Mouse (Mus musculus): Measurements from ENCODE around the gene Fosl1. TPM values are rescaled to one million over a fixed set of nuclear protein-coding genes. Genes with fewer than 3 reads are reported as not detected.
A peak's percentile ranks its signal among the peaks of the same experiment; 100 is the strongest.

The Fosl1 gene
- polyA plus RNA-seq, 1 experiment from 2014 or later, result not detected

DNA sequence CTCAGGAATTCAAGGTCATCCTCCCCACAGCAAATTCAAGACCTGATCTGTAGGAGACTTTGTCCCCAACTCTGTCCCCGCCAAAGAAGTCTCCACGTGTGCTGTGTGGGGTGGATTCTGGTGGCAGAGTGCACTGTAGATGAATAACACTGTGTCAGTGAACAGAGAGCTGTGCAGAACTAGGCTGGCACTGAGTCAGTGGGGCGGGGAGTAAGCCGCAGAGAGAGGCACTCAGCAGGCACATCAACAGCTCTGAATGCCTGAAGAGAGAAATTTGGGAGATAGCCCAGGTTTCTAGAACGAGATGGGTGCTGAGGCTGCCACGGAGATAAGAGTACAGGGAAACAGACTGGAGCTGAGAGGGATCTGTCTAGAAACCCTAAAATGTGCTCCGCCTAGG, 11.7 kb downstream of the Fosl1 start:
- Histone ChIP-seq H3K4me3 (ENCODE audit: low read length) (no peak overlapping the region), H3K27ac (ENCODE audit: low read depth, low read length) (no peak overlapping the region), H3K9ac (ENCODE audit: low read depth, low read length) (no peak overlapping the region), H3K4me1 (ENCODE audit: control insufficient read depth, insufficient read depth, low read length) (peaks cover 33% of the 10 kb centered on the region; the same call in 1 of the 2 replicates), H3K4me2 (replicated peaks; ENCODE audit: low read depth, low read length) (no peak overlapping the region), H3K36me3 (ENCODE audit: control insufficient read depth, insufficient read depth, low read length) (peaks cover 25% of the 10 kb centered on the region), H3K27me3 (ENCODE audit: control insufficient read depth, insufficient read depth, low read length) (no peaks in the 10 kb centered on the region), H3K9me3 (ENCODE audit: control insufficient read depth, low read length) (no peaks in the 10 kb centered on the region)
- no peak for ATAC-seq (ENCODE audit: low FRiP score, low TSS enrichment)
- WGBS, result 73% methylated on average over 7 of the region's 7 CpGs

DNA sequence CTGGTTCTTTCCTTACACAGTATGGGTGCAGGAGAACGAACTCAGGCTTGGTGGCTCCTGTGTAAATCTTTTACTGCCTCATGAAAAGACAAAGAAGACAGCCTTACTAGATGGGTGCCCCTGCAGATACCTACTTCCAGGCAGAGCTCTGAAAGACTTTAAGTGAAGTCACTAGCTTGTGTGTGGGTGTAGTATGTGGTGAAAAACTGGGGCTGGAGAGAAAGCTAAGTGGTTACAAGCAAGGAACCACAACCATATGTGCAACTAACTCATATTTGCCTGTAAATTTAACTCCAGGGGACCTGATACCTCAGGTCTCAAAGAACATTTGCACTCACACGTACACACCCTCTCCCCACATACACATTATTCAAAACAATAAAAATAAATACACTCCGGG, 12.5 kb downstream of the Fosl1 start:
- Histone ChIP-seq H3K4me2 (replicated peaks; ENCODE audit: low read depth, low read length) (peak overlapping the region; percentile 95), H3K4me3 (ENCODE audit: low read length) (peak overlapping the region; percentile 66), H3K36me3 (ENCODE audit: control insufficient read depth, insufficient read depth, low read length) (peaks cover 27% of the 10 kb centered on the region), H3K9ac (ENCODE audit: low read depth, low read length) (peak overlapping the region; percentile 71), H3K9me3 (ENCODE audit: control insufficient read depth, low read length) (no peaks in the 10 kb centered on the region), H3K27ac (ENCODE audit: low read depth, low read length) (no peak overlapping the region), H3K4me1 (ENCODE audit: control insufficient read depth, insufficient read depth, low read length) (peaks cover 25% of the 10 kb centered on the region; the same call in 1 of the 2 replicates), H3K27me3 (ENCODE audit: control insufficient read depth, insufficient read depth, low read length) (no peaks in the 10 kb centered on the region)
- 35% methylated on average over 3 of the region's 3 CpGs for WGBS
- no peak for ATAC-seq (ENCODE audit: low FRiP score, low TSS enrichment)

DNA sequence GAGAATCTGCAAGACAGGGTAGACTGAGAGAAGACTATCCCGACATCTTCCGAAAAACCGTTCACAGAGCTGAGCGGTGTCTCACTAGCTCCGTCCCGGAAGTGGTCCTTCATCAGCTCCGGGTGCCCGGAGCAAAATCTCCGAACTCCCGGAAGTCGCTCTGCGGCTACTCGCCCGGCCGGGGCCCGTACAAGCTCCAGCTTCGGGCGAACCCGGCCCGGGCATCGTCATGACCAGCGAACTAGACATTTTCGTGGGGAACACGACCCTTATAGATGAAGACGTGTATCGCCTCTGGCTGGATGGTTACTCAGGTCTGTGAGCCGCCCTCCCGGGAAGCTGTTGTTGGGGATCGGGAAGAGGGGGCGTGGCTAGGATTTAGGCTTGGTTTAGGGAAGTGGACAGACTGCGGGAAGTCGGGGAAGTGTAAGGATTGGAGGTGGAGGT, 13.1 kb downstream of the Fosl1 start, which contains the start of gene Fibp:
TSS of gene Fibp (plus strand) at position 151 of the 447 bp plus-strand sequence.
- H3K4me1 ChIP-seq (ENCODE audit: control insufficient read depth, insufficient read depth, low read length), result peaks cover 19% of the 10 kb centered on the region; the same call in 1 of the 2 replicates
- H3K27me3 ChIP-seq (ENCODE audit: control insufficient read depth, insufficient read depth, low read length), result no peaks in the 10 kb centered on the region
- WGBS, result under 1% methylated on average over 32 of the region's 32 CpGs
- H3K27ac ChIP-seq (ENCODE audit: low read depth, low read length), result peak within 1 kb of the TSS; percentile 18; the same call in 1 of the 2 replicates
- H3K36me3 ChIP-seq (ENCODE audit: control insufficient read depth, insufficient read depth, low read length), result peaks cover 33% of the 10 kb centered on the region
- peak within 1 kb of the TSS; percentile 66 for H3K4me3 ChIP-seq (ENCODE audit: low read length)
- ATAC-seq (ENCODE audit: low FRiP score, low TSS enrichment), result peak; percentile 55
- H3K9ac ChIP-seq (ENCODE audit: low read depth, low read length), result peak within 1 kb of the TSS; percentile 71
- no peaks in the 10 kb centered on the region for H3K9me3 ChIP-seq (ENCODE audit: control insufficient read depth, low read length)
- peak within 1 kb of the TSS; percentile 95 for H3K4me2 ChIP-seq (replicated peaks; ENCODE audit: low read depth, low read length)

DNA sequence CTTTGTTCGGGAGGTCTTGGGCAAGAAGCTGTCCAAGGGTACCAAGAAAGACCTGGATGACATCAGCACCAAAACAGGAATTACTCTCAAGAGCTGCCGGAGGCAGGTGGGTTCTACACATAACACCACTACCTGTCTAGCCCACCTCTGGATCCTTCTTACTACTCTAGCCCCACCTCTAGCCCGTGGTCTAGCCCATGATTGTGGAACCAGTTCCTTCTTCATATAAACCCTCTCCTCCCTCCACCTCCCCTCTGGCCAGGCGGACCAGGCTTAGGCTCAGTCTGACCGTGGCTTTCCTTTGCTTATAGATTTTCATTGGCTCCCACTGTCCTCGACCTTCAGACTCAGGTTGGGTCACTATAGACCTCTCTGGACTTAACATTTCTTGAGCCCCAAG, 14.1 kb downstream of the Fosl1 start:
- no peaks in the 10 kb centered on the region for H3K9me3 ChIP-seq (ENCODE audit: control insufficient read depth, low read length)
- H3K4me2 ChIP-seq (replicated peaks; ENCODE audit: low read depth, low read length), result peak overlapping the region; percentile 95
- peak overlapping the region; percentile 28; the same call in 1 of the 2 replicates for H3K9ac ChIP-seq (ENCODE audit: low read depth, low read length)
- H3K36me3 ChIP-seq (ENCODE audit: control insufficient read depth, insufficient read depth, low read length), result peaks cover 43% of the 10 kb centered on the region
- H3K27me3 ChIP-seq (ENCODE audit: control insufficient read depth, insufficient read depth, low read length), result no peaks in the 10 kb centered on the region
- 0 out of 2 replicates have a peak, but pooled peaks cover 9% of the 10 kb centered on the region for H3K4me1 ChIP-seq (ENCODE audit: control insufficient read depth, insufficient read depth, low read length)
- 91% methylated on average over 6 of the region's 6 CpGs for WGBS
- no peak for ATAC-seq (ENCODE audit: low FRiP score, low TSS enrichment)
- H3K4me3 ChIP-seq (ENCODE audit: low read length), result peak overlapping the region; percentile 66
- no peak overlapping the region for H3K27ac ChIP-seq (ENCODE audit: low read depth, low read length)

DNA sequence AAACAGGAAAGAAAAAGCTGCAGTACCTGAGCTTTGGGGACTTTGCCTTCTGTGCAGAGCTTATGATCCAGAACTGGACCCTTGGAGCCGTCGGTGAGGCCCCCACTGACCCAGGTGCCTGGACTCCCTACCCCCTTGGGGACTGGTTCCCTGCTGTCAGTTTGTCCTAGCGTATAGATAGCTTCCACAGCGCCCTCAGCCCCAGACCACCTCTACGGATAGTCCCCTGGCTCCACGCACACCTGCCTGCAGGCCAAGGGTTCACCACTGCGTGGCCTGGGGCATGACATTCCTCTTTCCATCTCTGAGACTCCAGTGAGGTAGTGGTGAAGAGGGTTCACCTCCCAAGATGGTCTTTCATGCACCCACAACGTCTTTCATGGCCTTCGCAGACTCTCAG, 15.9 kb downstream of the Fosl1 start:
- H3K9ac ChIP-seq (ENCODE audit: low read depth, low read length), result no peak overlapping the region
- no peak overlapping the region for H3K27ac ChIP-seq (ENCODE audit: low read depth, low read length)
- WGBS, result 90% methylated on average over 9 of the region's 9 CpGs
- H3K27me3 ChIP-seq (ENCODE audit: control insufficient read depth, insufficient read depth, low read length), result no peaks in the 10 kb centered on the region
- no peaks in the 10 kb centered on the region for H3K9me3 ChIP-seq (ENCODE audit: control insufficient read depth, low read length)
- 0 out of 2 replicates have a peak, but pooled peaks cover 7% of the 10 kb centered on the region for H3K4me1 ChIP-seq (ENCODE audit: control insufficient read depth, insufficient read depth, low read length)
- H3K4me3 ChIP-seq (ENCODE audit: low read length), result no peak overlapping the region
- H3K4me2 ChIP-seq (replicated peaks; ENCODE audit: low read depth, low read length), result no peak overlapping the region
- no peak for ATAC-seq (ENCODE audit: low FRiP score, low TSS enrichment)
- peaks cover 56% of the 10 kb centered on the region for H3K36me3 ChIP-seq (ENCODE audit: control insufficient read depth, insufficient read depth, low read length)

DNA sequence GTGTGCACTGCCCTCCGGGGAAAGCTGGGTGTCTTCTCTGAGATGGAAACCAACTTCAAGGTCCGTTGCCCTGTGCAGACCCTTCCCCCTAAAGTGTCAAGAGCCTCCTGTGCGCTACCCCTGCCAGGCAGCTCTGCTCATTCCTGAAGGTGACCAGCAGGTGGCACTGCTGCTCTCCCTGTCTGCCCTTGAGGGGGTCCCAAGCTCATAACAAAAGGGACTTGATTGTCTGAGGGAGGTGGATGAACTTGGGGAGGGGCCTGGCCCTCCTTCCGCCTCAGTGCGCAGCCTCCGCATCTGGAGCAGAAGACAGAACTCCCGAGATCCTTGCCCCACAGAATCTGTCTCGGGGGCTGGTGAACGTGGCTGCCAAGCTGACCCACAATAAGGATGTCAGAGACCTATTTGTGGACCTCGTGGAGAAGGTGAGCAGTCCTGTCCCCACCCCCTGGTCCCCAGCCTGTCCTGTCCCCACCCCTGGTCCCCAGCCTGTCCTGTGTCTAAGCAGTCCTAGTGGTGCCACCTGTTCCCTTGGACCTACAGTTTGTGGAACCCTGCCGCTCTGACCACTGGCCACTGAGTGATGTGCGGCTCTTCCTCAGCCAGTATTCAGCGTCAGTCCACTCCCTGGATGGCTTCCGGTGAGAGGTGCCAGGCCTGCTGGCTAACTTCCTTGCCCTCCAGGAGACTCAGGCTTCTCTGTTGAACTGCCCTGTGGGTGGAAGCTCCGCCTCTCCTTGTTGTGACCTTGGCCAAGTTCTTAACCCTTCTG, 16.6 kb downstream of the Fosl1 start:
- ATAC-seq (ENCODE audit: low FRiP score, low TSS enrichment), result peak; percentile 50
- H3K4me2 ChIP-seq (replicated peaks; ENCODE audit: low read depth, low read length), result peak overlapping the region; percentile 19
- no peaks in the 10 kb centered on the region for H3K9me3 ChIP-seq (ENCODE audit: control insufficient read depth, low read length)
- H3K4me1 ChIP-seq (ENCODE audit: control insufficient read depth, insufficient read depth, low read length), result 0 out of 2 replicates have a peak, but pooled peaks cover 7% of the 10 kb centered on the region
- 40% methylated on average over 15 of the region's 15 CpGs for WGBS
- H3K9ac ChIP-seq (ENCODE audit: low read depth, low read length), result peak overlapping the region; percentile 36; the same call in 1 of the 2 replicates
- H3K4me3 ChIP-seq (ENCODE audit: low read length), result 0 out of 2 replicates have a peak overlapping the region, but pooled peaks have one; percentile 9
- H3K27ac ChIP-seq (ENCODE audit: low read depth, low read length), result peak overlapping the region; percentile 15; the same call in 1 of the 2 replicates
- no peaks in the 10 kb centered on the region for H3K27me3 ChIP-seq (ENCODE audit: control insufficient read depth, insufficient read depth, low read length)
- peaks cover 56% of the 10 kb centered on the region for H3K36me3 ChIP-seq (ENCODE audit: control insufficient read depth, insufficient read depth, low read length)

DNA sequence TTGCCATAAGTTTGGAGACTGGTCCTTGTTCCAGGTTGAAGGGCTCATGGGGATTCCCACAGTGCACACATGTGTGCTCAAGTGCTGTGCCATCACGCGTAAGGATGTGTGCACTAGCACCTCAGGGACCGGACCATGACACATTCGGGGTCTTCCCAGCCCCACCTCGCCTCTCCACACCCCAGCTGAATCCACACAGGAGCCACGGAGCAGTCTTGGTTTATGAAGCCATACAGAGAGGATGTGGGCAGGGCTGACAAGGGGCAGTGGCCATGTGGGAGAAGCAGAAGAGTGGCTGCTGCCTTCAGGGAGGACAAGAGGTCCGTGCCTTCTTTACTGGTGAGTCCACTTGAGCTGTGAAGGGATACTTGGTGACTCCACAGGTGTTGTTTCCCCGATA, 17.7 kb downstream of the Fosl1 start:
- H3K4me2 ChIP-seq (replicated peaks; ENCODE audit: low read depth, low read length), result no peak overlapping the region
- no peaks in the 10 kb centered on the region for H3K27me3 ChIP-seq (ENCODE audit: control insufficient read depth, insufficient read depth, low read length)
- WGBS, result 94% methylated on average over 8 of the region's 8 CpGs
- ATAC-seq (ENCODE audit: low FRiP score, low TSS enrichment), result no peak
- H3K4me1 ChIP-seq (ENCODE audit: control insufficient read depth, insufficient read depth, low read length), result 0 out of 2 replicates have a peak, but pooled peaks cover 7% of the 10 kb centered on the region
- no peaks in the 10 kb centered on the region for H3K9me3 ChIP-seq (ENCODE audit: control insufficient read depth, low read length)
- no peak overlapping the region for H3K4me3 ChIP-seq (ENCODE audit: low read length)
- peaks cover 56% of the 10 kb centered on the region for H3K36me3 ChIP-seq (ENCODE audit: control insufficient read depth, insufficient read depth, low read length)
- H3K9ac ChIP-seq (ENCODE audit: low read depth, low read length), result no peak overlapping the region
- no peak overlapping the region for H3K27ac ChIP-seq (ENCODE audit: low read depth, low read length)

DNA sequence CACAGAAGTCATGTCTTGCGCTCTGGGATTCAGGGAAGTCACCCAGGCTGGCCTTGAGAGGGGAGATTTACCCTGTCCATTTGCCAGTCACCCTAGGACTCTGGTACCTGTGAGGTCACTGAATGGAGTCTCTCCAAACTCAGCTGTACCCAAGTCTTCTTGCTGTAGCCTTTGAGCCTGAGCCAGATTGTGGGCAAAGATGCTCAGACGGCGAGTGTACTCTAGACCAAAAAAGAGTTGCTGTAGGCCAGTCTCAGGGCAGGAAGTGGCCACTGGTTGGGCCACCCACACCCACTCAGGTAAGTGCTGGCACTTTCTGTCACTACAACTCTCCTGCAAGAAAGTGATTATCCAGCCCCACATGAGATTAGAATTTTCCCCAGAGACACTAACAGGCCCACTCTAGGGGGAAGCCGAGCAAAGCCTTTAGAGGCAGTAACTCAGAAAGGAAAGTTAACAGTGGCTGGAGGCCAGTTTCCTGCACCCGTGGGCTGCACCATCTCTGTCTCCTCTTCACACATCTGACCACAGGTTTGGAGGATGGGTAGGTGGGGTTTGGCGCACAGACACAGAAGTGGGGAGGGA, 19.7 kb downstream of the Fosl1 start:
- H3K27ac ChIP-seq (ENCODE audit: low read depth, low read length), result no peak overlapping the region
- no peaks in the 10 kb centered on the region for H3K4me1 ChIP-seq (ENCODE audit: control insufficient read depth, insufficient read depth, low read length)
- H3K9ac ChIP-seq (ENCODE audit: low read depth, low read length), result no peak overlapping the region
- H3K27me3 ChIP-seq (ENCODE audit: control insufficient read depth, insufficient read depth, low read length), result no peaks in the 10 kb centered on the region
- no peak overlapping the region for H3K4me3 ChIP-seq (ENCODE audit: low read length)
- ATAC-seq (ENCODE audit: low FRiP score, low TSS enrichment), result no peak
- no peaks in the 10 kb centered on the region for H3K9me3 ChIP-seq (ENCODE audit: control insufficient read depth, low read length)
- H3K4me2 ChIP-seq (replicated peaks; ENCODE audit: low read depth, low read length), result no peak overlapping the region
- H3K36me3 ChIP-seq (ENCODE audit: control insufficient read depth, insufficient read depth, low read length), result peaks cover 52% of the 10 kb centered on the region
- WGBS, result 94% methylated on average over 6 of the region's 6 CpGs

DNA sequence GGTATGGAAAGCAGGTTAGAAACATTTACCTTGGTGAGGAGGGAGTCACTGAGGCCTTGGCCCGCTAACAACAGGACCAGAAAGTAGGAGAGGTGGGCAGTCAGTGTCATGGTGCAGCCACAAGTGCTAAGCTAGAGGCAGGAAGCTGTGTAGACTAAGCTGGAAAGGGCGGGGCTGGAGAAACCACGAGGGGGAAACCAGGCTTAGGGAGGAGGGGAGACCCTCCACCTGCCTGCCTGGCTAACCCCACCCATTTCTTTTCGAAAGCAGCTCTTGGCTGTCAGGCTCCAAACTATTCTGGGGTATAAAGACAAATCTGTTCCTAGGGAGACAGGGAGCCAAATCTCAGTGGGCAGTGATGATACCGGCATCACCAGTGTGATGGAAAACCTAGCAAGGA, 21.0 kb downstream of the Fosl1 start, which contains the start of gene Ctsw:
TSS of gene Ctsw (minus strand) at position 134 of the 400 bp plus-strand sequence.
- Histone ChIP-seq H3K36me3 (ENCODE audit: control insufficient read depth, insufficient read depth, low read length) (peaks cover 41% of the 10 kb centered on the region), H3K4me3 (ENCODE audit: low read length) (no peak within 1 kb of the TSS), H3K27ac (ENCODE audit: low read depth, low read length) (no peak within 1 kb of the TSS), H3K4me2 (replicated peaks; ENCODE audit: low read depth, low read length) (no peak within 1 kb of the TSS), H3K4me1 (ENCODE audit: control insufficient read depth, insufficient read depth, low read length) (no peaks in the 10 kb centered on the region), H3K9me3 (ENCODE audit: control insufficient read depth, low read length) (no peaks in the 10 kb centered on the region), H3K27me3 (ENCODE audit: control insufficient read depth, insufficient read depth, low read length) (no peaks in the 10 kb centered on the region), H3K9ac (ENCODE audit: low read depth, low read length) (no peak within 1 kb of the TSS)
- no peak for ATAC-seq (ENCODE audit: low FRiP score, low TSS enrichment)
- 62% methylated on average over 5 of the region's 5 CpGs for WGBS

Data from kidney, embryonic 14.5 days (tissue).